Mouse (Mus musculus) hindbrain, embryonic 11.5 days (tissue): Measurements from ENCODE around the gene Idh2. TPM values are rescaled to one million over a fixed set of nuclear protein-coding genes. Genes with fewer than 3 reads are reported as not detected.

Experiments
- ATAC-seq: fragments of 200-750 bp; cut with Nextera tagmentation; 2 replicates; pipeline ENCODE4 v1.8.0; 2017; ENCODE audit warnings: mild to moderate bottlenecking, moderate TSS enrichment, moderate library complexity; ENCODE audit not compliant: low FRiP score
- DNase-seq: peaks from one replicate; pipeline ENCODE4 v3.0.0-alpha.2; 2015; ENCODE audit warnings: low spot score
- H3K27ac ChIP-seq: fragments of 300-500 bp; sonication (generic); 2 replicates; pipeline ENCODE4 v1.5.1; 2014; ENCODE audit warnings: mild to moderate bottlenecking, low read depth, low read length
- H3K27me3 ChIP-seq: fragments of 300-500 bp; sonication (generic); 2 replicates; pipeline ENCODE4 v1.6.1; 2014; ENCODE audit warnings: mild to moderate bottlenecking, low read length, moderate library complexity, mixed read lengths; ENCODE audit not compliant: control insufficient read depth, insufficient read depth
- H3K36me3 ChIP-seq: fragments of 300-500 bp; sonication (generic); 2 replicates; pipeline ENCODE4 v1.6.1; 2014; ENCODE audit warnings: mild to moderate bottlenecking, low read length, moderate library complexity, mixed read lengths; ENCODE audit not compliant: control insufficient read depth, insufficient read depth
- H3K4me1 ChIP-seq: fragments of 300-500 bp; sonication (generic); replicated peaks from 2 replicates; pipeline ENCODE4 v1.6.1; 2014; ENCODE audit warnings: low read length, mixed read lengths; ENCODE audit not compliant: control insufficient read depth, insufficient read depth
- H3K4me2 ChIP-seq: fragments of 300-500 bp; sonication (generic); replicated peaks from 2 replicates; pipeline ENCODE4 v1.6.1; 2014; ENCODE audit warnings: mild to moderate bottlenecking, low read depth, low read length
- H3K4me3 ChIP-seq: fragments of 300-500 bp; sonication (generic); 2 replicates; pipeline ENCODE4 v1.5.1; 2014; ENCODE audit warnings: low read depth, low read length
- H3K9ac ChIP-seq: fragments of 300-500 bp; sonication (generic); 2 replicates; pipeline ENCODE4 v1.6.1; 2014; ENCODE audit warnings: low read depth, low read length
- H3K9me3 ChIP-seq: fragments of 300-500 bp; sonication (generic); 2 replicates; pipeline ENCODE4 v1.6.1; 2016; ENCODE audit warnings: low read length; ENCODE audit not compliant: control insufficient read depth
- WGBS: fragments of 180-500 bp; shearing (Covaris S2); extraction: QIAGEN DNeasy Blood & Tissue Kit; methylation state at CpG from one replicate; pipeline ENCODE4 v1.1.7; 2014; 5-methylcytosine and 5-hydroxymethylcytosine counted together
- polyA plus RNA-seq: library from polyadenylated mRNA; unstranded; fragments of >200 nt; fragmentation: Nextera tagmentation; extraction: Ambion mirVana; gene quantifications from 2 replicates; pipeline ENCODE4 v1.2.1, GENCODE M21; 2014

Idh2 gene
- polyA plus RNA-seq, 1 experiment from 2014 or later: 331 TPM

GRCm38 (mm10) chr7:80146077-80146476 lies 30.9 kb upstream of the Idh2 start:
- WGBS: 90% methylated on average over 8 of the region's 8 CpGs
- Histone ChIP-seq H3K4me1 (no peaks in the 10 kb centered on the region), H3K9ac (no peak overlapping the region), H3K4me3 (no peak overlapping the region), H3K9me3 (no peaks in the 10 kb centered on the region), H3K27ac (no peak overlapping the region), H3K27me3 (no peaks in the 10 kb centered on the region), H3K36me3 (no peaks in the 10 kb centered on the region), H3K4me2 (no peak overlapping the region)
- ATAC-seq (no peak), DNase-seq (no peak)

GRCm38 (mm10) chr7:80144695-80145094 lies 29.5 kb upstream of the Idh2 start:
- Histone ChIP-seq H3K36me3 (no peaks in the 10 kb centered on the region), H3K4me1 (no peaks in the 10 kb centered on the region), H3K9me3 (no peaks in the 10 kb centered on the region), H3K4me2 (no peak overlapping the region), H3K9ac (no peak overlapping the region), H3K4me3 (no peak overlapping the region), H3K27me3 (no peaks in the 10 kb centered on the region), H3K27ac (no peak overlapping the region)
- WGBS: 94% methylated on average over 7 of the region's 7 CpGs
- DNase-seq (no peak), ATAC-seq (no peak)

- Histone ChIP-seq H3K27ac (peak overlapping the region; percentile 54), H3K9ac (peak overlapping the region; percentile 23; the same call in 1 of the 2 replicates), H3K4me3 (no peak overlapping the region), H3K4me2 (no peak overlapping the region), H3K36me3 (no peaks in the 10 kb centered on the region), H3K9me3 (no peaks in the 10 kb centered on the region), H3K27me3 (no peaks in the 10 kb centered on the region), H3K4me1 (no peaks in the 10 kb centered on the region)
- DNase-seq (peak; percentile 37), ATAC-seq (peak; percentile 59)
- 38% methylated on average over 22 of the region's 22 CpGs for WGBS
Measured at GRCm38 (mm10) chr7:80143331-80144273, 28.4 kb upstream of the Idh2 start.

GRCm38 (mm10) chr7:80140815-80141214 lies 25.6 kb upstream of the Idh2 start:
- peak; percentile 56; the same call in 1 of the 2 replicates for ATAC-seq
- H3K4me3 ChIP-seq: no peak overlapping the region
- no peak overlapping the region for H3K9ac ChIP-seq
- no peaks in the 10 kb centered on the region for H3K4me1 ChIP-seq
- no peak overlapping the region for H3K4me2 ChIP-seq
- H3K27ac ChIP-seq: no peak overlapping the region
- no peaks in the 10 kb centered on the region for H3K36me3 ChIP-seq
- peak; percentile 82 for DNase-seq
- WGBS: 19% methylated on average over 9 of the region's 9 CpGs
- no peaks in the 10 kb centered on the region for H3K27me3 ChIP-seq
- H3K9me3 ChIP-seq: no peaks in the 10 kb centered on the region

- ATAC-seq (no peak), DNase-seq (no peak)
- H3K27ac ChIP-seq: no peak overlapping the region
- H3K4me1 ChIP-seq: no peaks in the 10 kb centered on the region
- no peak overlapping the region for H3K4me3 ChIP-seq
- no peaks in the 10 kb centered on the region for H3K36me3 ChIP-seq
- 88% methylated on average over 1 of the region's 1 CpGs for WGBS
- H3K9ac ChIP-seq: no peak overlapping the region
- no peaks in the 10 kb centered on the region for H3K9me3 ChIP-seq
- H3K27me3 ChIP-seq: no peaks in the 10 kb centered on the region
- no peak overlapping the region for H3K4me2 ChIP-seq
Measured at GRCm38 (mm10) chr7:80138375-80138774, 23.2 kb upstream of the Idh2 start.

GRCm38 (mm10) chr7:80135173-80135532 lies 20.0 kb upstream of the Idh2 start:
- Histone ChIP-seq H3K27ac (no peak overlapping the region), H3K36me3 (no peaks in the 10 kb centered on the region), H3K9me3 (no peaks in the 10 kb centered on the region), H3K4me2 (no peak overlapping the region), H3K4me3 (no peak overlapping the region), H3K27me3 (no peaks in the 10 kb centered on the region), H3K4me1 (no peaks in the 10 kb centered on the region), H3K9ac (no peak overlapping the region)
- DNase-seq (no peak), ATAC-seq (no peak)
- WGBS: 91% methylated on average over 1 of the region's 1 CpGs

- no peak overlapping the region for H3K9ac ChIP-seq
- no peak overlapping the region for H3K27ac ChIP-seq
- WGBS: 54% methylated on average over 8 of the region's 8 CpGs
- ATAC-seq (no peak), DNase-seq (no peak)
- H3K4me1 ChIP-seq: no peaks in the 10 kb centered on the region
- H3K36me3 ChIP-seq: no peaks in the 10 kb centered on the region
- no peak overlapping the region for H3K4me3 ChIP-seq
- H3K27me3 ChIP-seq: no peaks in the 10 kb centered on the region
- H3K4me2 ChIP-seq: no peak overlapping the region
- H3K9me3 ChIP-seq: no peaks in the 10 kb centered on the region
Measured at GRCm38 (mm10) chr7:80134454-80135172, 19.4 kb upstream of the Idh2 start.

- Histone ChIP-seq H3K4me2 (no peak overlapping the region), H3K36me3 (no peaks in the 10 kb centered on the region), H3K4me1 (no peaks in the 10 kb centered on the region), H3K27me3 (no peaks in the 10 kb centered on the region), H3K27ac (no peak overlapping the region), H3K4me3 (no peak overlapping the region), H3K9ac (no peak overlapping the region), H3K9me3 (no peaks in the 10 kb centered on the region)
- no peak for ATAC-seq
- DNase-seq: peak; percentile 75
- 52% methylated on average over 9 of the region's 9 CpGs for WGBS
Measured at GRCm38 (mm10) chr7:80132541-80132940, 17.3 kb upstream of the Idh2 start.
